Mouse (Mus musculus): ENCODE results near the gene Naa11.

GRCm38 (mm10) chr5:97387622-97388021 lies 4.6 kb downstream of the Naa11 start:
- TF ChIP-seq GATA1 (IDR thresholded peaks at IDR 0.05; ENCODE audit: low read length) (no peak), TAL1 (IDR thresholded peaks at IDR 0.05; ENCODE audit: low read length) (no peak)

Measured in erythroblast, embryonic 14.5 days (primary cell).